Mouse (Mus musculus) thymus, adult 2 months (tissue): ENCODE data around the gene Aldob.

Experiments used
- CTCF ChIP-seq: fragments of 200-500 bp; IDR thresholded peaks from 2 replicates; pipeline ENCODE4 v1.5.1; 2012; ENCODE audit warnings: mild to moderate bottlenecking, control low read depth, low read length, moderate library complexity, borderline replicate concordance; ENCODE audit not compliant: control insufficient read depth, poor library complexity, insufficient read depth; ENCODE audit errors: extremely low read depth
- POLR2A ChIP-seq: fragments of 200-500 bp; IDR thresholded peaks from 2 replicates; pipeline ENCODE4 v1.6.1; 2012; ENCODE audit warnings: mild to moderate bottlenecking, low read length, control low read depth, moderate library complexity; ENCODE audit not compliant: control insufficient read depth, poor library complexity, insufficient read depth; ENCODE audit errors: extremely low read depth

GRCm38 (mm10) chr4:49503563-49503962 is 45.8 kb downstream of the Aldob start:
- TF ChIP-seq CTCF (no peak), POLR2A (no peak)
